Mouse (Mus musculus) lung, postnatal 25 days (tissue): ENCODE data around the gene Caln1.

Experiments used
- DNase-seq: peaks from one replicate; pipeline ENCODE4 v3.0.0; 2022; ENCODE audit warnings: low spot score

Gene Caln1

DNA sequence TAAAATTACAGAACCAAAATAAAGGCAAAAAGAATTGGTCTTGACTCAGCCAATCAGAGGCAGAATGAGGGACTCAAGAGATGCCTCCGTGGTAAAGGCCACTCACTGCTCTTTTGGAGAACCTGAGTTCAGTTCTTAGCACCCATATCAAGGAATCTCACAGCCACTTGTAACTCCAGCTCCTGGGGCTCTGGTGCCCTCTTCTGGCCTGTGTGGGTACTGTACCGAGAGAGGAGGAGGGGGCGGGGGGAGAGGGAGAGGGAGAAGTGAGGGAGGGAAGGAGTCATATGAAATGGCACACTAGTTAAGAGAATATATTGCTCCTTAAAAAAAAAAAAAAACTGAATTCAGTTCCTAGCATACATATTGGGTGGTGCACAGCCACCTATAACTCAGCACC lies 442.7 kb downstream of the Caln1 start:
- DNase-seq = no peak

DNA sequence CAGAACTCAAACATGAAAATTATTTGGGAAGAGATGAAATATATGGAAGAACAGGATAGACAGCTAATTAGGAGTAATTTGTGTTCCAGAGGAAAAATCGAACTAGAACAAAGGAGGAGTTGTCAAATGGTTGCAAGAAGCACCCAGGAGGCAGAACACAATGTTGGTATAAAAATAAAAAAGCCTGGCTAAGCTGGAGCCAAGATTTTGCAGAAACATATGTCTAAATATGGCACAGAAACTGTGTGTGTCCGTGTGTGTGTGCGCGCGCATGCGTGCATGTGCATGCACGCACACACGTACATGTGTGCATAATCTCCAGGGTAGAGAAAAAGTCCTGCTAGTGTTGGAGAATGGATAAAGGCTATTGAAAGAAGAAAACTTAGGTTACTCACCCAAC lies 443.3 kb downstream of the Caln1 start:
- no peak for DNase-seq

GRCm38 (mm10) chr5:130813089-130813488 lies 443.8 kb downstream of the Caln1 start:
- no peak for DNase-seq

- no peak for DNase-seq
These were observed 446.1 kb downstream of the Caln1 start for GRCm38 (mm10) chr5:130815352-130815751.

DNA sequence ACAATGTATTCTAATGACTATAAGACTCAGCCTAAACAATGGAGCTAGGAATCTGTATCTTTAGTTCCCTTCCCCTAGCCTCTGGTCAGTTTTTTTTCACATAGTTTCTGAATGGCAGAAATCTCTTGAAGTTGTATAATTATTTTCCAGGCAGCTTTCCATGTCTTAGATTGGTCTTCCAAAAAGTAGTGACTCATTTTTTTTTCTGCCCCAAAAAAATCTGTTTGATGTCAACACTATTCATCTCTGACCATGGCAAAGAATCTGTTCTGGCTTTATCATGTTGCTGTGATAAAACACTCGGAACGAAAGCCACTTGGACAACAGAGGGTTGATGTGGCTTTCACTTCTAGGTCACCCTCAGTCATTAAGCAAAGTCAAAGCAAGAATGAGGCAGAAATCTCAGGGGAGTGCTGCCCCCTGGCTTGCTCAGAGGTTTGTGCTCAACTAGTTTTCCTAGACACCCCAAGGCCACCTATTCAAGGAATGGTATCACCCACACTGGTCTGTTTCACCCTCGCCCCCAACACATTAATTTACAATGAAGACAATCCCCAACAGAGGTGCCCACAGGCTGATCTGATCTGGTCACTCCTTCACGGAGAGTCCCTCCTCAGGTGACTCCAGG lies 450.9 kb downstream of the Caln1 start:
- DNase-seq = peak; percentile 16

DNA sequence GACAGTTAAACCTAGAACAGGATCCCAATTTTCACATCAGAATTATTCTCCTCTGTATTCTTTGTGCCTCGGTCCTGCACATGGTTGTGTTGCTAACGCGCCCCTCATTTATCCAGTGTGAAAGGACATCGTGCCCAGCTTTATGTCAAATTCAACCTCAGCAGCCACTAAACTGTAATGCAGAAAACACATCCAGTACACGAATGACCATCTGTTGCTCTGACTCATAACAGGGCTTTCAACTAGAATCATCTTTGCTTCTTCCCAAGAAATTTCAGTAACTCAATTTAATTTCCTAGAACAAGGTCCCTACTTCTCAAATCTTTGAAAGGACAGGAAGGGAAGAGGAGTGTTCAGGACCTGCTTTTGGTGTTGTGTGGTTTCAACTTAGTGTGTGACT lies 451.4 kb downstream of the Caln1 start:
- DNase-seq = no peak

DNA sequence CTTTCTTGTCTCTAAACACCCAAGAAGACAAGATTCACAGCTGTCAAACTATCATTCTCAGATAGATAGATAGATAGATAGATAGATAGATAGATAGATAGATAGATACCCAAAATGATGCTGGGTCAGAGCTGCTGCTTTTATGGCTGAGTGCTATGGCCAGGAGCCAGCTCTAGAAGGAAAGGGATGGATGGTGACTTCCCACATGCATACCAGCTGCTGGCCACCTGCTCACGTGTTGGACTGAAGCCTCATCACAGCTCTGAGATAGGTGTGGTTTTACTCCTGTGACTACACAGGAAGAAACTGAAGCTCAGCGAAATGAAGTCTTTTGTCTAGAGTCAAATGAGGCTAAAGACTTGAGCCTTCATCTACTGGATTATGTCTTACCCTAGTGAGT lies 456.5 kb downstream of the Caln1 start:
- no peak for DNase-seq

DNA sequence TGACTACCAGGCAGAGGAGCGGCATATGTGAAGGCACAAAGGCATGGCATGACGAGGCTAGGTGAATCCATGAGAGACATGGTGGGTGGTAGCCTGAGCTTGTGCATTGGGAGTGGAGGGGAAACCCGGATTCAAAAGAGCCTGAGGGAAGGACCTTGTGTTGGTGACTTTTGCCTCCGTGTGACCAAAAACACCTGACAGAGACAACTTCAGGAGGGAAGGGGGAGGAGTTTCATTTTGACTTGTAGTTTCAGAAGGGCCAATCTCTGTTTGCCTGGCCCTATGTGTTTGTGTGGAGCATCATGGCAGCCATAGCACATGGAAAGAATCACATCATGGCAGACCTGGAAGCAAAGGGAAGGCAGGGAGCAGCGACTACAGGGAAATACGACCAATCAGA lies 479.3 kb downstream of the Caln1 start:
- DNase-seq = no peak

DNA sequence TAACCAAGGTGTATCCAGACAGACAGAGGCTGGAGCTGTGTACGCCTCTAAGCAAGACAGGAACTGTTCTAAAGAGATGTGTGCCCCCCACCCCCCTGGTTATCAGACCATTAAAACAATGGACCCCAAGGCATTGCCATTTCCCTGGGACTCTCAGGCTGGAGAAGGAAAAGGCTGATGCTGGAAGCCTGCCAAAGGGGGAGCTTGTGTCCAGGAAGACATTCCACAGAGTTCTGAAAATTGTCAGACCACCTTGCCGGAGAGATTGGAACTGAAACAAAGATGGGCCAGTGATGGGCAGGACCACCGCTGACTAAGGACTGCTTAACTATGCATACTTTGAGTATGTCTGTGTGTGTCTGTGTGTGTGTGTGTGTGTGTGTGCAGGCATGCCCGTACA lies 480.4 kb downstream of the Caln1 start:
- DNase-seq = no peak

GRCm38 (mm10) chr5:130852182-130852581 lies 482.9 kb downstream of the Caln1 start:
- no peak for DNase-seq

DNA sequence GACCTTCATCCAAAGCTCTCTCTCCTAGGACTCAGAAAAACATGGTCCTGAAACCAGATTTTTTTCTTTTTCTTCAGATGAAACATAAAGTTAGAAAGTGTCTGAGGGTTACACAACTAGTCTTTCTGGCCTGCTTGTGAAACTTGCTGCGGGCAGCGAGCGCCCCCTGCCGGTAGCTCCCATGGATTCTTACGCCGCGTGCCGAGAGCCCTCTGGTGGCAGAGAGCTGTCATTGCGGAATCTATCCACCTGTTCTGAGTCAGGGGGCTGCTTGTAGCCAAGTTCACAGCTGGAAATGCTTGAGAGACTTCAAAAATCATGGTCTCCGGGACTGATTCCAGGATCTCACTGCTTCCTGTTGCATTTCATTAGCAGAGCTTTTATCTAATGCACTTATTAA lies 484.1 kb downstream of the Caln1 start:
- peak; percentile 76 for DNase-seq

DNA sequence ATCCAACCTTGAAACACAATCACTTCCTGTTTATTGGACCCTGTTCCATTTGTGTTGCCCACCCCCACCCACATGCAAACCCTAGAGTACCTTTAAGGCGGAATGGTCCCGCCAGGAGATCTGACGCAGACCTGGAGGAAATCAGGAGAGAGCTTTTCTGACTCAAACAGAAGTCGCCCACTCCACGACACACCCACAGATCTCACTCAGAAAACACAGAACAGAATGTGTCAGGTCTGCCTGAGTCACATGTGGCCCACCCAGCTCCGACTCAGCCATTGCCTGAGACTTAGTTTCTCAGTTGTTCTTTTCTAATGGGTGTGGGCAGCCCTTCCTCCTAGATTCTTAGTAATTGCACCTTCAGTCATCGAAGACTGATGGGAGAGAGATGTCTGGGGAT lies 485.2 kb downstream of the Caln1 start:
- DNase-seq = no peak

- peak; percentile 8 for DNase-seq
These were observed 488.9 kb downstream of the Caln1 start for GRCm38 (mm10) chr5:130858148-130858547.

- no peak for DNase-seq
These were observed 489.5 kb downstream of the Caln1 start for GRCm38 (mm10) chr5:130858706-130859105.

GRCm38 (mm10) chr5:130859736-130860135 lies 490.5 kb downstream of the Caln1 start:
- no peak for DNase-seq

DNA sequence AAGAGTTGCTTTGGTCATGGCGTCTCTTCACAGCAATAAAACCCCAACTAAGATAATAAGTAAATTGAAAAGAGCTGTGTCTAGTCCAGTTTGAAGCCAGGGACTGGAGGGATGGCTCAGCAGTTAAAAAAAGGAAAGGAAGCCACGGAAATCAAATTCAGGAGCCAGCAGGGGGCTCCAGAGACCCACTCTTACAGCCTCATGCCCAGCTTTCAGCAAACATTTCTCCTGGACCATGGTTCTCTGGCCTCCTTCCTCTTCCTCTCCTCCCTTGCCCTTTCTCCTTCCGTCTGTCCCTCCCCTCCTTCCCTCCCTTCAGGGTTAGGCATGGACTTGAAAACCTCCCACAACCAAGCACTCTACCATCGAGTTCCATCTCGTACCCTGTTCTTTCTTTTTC lies 493.0 kb downstream of the Caln1 start:
- DNase-seq = peak; percentile 5

DNA sequence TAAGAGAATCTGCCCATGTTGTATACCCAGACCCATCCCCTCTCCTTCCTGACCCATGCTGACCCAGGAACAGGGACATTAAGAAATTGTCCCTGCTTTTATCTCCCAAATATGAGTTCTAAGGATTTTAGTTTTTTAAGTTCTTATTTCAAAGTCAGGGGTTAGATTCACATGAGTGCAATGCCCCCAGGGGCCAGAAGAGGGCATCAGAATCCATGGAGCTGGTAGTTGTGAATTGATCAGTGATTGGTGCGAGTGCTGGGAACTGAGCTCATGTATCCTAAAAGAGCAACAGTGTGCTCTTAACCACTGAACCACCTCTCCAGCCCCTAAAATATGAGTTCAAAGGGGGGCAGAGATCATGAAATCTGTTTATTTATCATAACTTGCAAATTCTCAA lies 500.6 kb downstream of the Caln1 start:
- no peak for DNase-seq

DNA sequence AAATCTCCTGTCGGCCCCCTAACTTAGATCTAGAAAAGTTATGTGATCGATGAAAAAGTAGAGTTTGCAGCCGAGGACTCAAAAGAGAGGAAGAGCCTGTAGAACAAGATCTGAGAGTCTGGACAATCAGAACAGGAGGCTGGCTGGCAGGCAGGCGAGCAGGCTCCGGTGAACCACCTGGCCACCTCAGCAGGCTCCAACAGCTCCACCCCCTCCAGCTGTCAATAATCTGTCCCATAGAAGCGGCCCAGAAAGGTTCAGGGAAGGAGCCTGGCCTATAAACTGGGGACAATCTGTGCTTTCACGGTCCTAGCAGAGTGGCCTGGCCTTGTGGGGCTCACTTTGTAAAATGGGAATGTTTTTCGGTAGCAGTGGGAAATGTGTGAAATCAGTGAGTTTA lies 501.8 kb downstream of the Caln1 start:
- no peak for DNase-seq

DNA sequence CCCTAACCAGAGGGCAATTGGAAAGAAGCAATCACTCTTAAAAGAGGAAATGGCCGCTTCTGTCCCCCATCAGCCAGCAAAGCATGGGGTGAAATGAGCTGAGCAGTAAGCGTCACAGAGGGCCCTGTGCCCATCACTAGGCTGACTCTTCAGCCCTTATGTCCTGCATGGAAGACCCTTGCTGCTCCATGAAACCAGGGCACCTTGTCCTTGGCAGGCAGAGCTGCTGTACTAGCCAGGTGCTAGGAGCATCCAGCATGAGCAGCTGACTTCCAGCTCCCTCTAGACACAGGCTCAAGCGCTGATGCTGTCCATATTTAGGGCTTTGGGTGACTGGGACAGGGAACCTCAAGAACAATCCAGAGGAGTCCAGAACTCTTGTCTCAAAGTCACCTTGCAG lies 506.1 kb downstream of the Caln1 start:
- no peak for DNase-seq

DNA sequence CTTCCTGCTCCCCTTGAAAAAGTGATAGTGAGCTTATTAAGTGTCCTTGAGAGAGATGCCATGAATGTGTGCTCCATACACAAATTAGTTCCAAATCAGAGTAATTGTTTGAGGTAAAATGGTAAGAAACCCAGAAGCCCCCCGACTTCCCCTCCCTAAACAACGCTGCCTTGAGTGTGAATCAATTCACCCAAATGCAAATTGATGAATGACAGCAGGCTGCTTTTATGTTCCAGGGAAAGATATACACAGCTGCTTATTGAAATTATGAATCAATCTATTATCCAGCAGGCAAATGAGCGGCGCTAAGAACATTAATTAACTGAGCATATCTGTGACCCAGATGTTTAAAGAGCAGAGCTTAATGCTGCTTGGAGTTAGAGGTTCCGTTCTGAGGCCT lies 511.1 kb downstream of the Caln1 start:
- no peak for DNase-seq

GRCm38 (mm10) chr5:130891735-130892134 lies 522.5 kb downstream of the Caln1 start:
- DNase-seq = no peak

GRCm38 (mm10) chr5:130895991-130896390 lies 526.7 kb downstream of the Caln1 start:
- DNase-seq = no peak
